Mouse (Mus musculus): ENCODE data around the gene Polr2f.

The Polr2f gene

DNA sequence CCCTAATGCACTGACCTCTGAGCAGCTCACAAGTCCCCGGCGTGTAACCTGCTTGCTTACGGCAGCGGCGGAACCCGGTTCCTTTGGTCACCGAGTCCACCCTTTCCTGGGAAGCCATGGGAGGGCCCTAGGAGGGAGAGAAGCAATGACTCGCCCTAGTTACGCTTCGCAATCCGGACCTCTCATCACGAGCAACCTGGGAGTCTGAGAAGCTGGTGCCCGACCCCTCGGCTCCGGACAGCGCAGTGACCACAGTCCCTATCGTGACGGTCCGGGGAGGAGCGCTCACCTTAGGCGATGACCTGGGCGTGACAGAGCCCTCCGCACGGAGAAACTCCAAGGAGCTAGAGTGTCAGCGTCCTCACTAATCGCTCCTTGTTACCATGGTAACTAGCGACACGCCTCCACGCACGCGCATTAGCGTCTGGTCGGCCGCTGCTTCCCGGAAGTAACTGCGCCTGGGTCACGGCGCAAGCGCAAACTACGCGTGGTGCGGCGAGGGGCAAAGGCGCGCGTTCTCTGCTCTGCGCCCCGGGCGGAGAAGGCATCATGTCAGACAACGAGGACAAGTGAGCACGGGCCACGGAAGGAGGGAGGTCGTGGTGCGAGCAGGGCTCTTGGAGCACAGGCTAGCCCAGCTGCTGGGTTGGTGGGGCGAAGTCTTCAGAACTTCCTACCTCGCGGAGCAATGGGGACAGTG, at the start of gene Polr2f, which contains the start of gene 1700088E04Rik:
Gene Polr2f, plus strand, starts transcription at position 144 of the 700 bp plus-strand sequence.
Gene 1700088E04Rik, minus strand, starts transcription at position 388 of the 700 bp plus-strand sequence.
- peak; percentile 91 for DNase-seq (ENCODE audit: low spot score)

DNA sequence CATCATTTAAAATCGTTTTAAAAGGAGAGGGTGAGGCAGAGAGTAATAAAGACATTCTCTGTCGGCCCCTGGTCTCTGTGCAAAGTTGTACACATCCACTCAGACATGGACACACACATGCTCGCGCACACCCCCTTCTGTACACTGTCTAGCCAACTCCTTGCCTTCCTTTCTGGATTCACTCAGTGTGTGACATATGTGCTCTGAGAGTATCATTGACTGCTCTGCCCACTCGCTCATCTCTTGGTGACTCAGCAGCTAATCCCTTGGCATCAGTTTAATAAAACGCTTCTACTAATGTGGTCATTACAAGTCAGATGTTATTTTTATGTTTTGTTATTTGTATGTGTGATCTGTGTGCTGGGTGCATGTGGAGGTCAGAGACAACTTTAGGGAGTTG, 48.5 kb upstream of the Polr2f start:
- no peak for DNase-seq (ENCODE audit: low spot score)

DNA sequence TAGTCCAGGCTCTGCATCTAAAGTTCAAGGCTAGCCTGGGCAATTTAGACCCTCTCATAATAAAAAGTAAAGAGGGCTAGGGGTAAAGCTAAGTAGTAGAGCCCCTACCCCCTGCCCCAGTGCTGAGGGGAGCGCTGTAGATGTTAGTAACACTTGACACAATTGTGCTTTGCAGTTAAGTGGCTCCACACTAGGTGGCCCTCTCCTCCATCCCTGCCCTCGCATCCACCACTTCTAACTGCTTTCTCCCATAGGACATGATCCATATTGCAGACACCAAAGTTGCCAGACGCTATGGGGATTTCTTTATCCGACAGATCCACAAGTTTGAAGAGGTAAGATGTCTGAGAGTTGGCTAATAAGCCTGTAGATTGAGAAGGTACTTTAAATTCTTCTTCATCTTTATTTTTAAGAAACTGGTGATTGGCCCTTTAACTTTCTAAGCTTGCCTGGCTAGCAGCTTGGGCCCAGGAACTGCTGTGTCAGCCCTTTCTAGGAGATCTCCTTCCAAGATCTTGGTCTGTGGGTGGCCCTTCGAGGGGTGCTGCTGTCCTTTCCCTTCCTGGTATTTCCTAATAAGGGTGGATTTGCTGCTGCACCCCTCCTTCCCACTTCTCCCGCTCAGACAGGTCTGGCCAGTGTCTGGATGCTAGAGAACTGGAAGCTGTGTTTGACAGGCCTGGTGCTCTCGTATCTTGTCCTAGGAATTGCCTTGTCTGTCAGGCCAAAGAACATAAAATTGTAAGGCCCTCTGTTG, 47.5 kb upstream of the Polr2f start:
- DNase-seq (ENCODE audit: low spot score): no peak

DNA sequence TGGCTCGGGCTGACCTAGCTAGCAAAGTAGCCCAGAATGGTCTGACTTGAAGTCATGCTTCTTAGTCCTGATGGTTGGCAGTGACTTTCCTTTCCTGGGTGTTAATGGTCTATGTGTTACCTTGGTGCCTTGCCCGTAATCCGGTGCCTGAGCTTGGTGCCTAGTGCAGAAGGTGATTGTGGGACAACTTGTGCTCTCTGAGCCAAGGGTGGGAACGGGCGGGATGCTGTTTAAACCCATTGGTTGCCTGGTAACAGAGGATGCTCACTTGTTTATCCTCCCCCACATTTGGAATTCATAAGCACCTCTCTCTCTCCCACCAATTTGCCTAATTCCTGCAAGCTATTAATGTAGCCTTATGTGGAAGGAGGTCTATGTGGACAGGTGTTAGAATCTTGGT, 45.3 kb upstream of the Polr2f start:
- DNase-seq (ENCODE audit: low spot score): no peak

DNA sequence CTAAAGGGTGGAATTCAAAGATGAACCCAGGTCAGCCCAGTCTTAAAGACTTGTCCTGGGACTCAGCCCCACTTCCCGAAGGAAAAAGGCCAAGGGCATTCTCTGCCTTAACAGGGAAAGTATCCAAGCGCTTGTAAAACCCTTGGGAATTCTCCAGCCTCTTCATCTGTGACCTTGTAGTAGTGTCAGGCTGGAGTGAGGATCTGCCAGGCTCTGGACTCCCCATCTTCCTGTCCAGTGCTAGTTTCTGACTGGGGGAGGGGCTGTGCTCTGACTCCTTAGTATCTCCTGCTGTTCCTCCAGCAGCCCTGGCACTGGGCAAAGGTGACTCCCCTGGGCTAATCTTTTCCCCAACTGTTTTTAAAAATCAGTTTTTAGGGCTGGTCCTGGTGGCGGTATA, 44.3 kb upstream of the Polr2f start:
- DNase-seq (ENCODE audit: low spot score): no peak

DNA sequence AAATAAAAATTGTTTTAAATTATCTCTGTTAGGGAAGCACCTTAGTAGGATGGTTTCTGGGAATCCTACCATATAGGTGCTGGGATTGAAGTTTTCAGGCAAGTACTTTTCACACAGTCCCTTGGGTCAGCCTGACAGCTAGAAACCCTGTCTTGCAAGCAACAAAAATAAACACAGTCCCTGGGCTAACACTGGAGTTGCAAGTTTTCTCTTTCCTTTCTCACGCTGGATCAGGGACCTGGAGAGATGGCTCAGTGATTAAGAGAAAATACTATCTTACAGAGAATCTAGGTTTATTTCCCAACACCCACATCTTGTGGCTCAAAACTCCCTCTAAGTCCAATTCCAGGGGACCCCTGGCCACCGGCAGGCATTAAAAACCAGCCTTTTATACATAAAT, 43.7 kb upstream of the Polr2f start:
- no peak for DNase-seq (ENCODE audit: low spot score)

DNA sequence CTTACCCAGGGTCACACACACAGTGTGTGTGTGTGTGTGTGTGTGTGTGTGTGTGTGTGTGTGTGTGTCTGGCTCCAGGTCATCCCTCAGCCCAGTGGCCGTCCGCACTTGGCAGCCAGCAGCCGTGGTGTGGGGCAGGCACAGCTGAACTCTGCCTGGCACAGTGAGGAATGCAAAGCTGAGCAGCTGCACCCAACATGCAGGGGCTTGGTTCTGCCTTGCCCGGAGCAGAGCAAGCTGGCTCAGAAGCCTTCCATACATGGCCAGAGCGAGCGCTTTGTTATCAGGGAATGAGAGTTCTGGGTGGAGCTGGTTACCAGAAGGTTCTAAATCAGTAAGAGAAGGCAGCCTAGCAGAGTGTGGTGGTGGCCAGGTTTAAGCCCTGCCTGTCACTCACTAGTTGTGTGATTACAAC, 43.2 kb upstream of the Polr2f start:
- peak; percentile 36 for DNase-seq (ENCODE audit: low spot score)

DNA sequence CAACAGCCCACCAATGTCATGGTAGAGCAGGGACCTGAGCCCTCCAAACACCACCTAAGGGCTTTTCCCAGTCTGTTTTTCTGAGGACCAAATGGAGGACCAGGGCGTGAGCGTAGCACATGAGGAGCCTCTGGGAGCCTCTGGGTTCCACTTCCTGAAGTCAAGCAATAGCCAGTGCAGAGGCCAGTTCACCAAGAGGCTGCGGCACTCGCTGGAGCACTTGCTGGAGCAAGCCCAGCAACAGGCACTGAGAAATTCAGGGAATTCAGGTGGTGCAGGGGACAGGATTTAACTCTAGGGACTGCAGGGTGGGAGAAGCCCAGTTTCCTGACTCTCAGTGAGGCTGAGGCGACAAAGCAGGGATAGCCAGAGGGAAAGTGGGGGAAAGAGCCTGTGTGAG, 42.6 kb upstream of the Polr2f start:
- no peak for DNase-seq (ENCODE audit: low spot score)

DNA sequence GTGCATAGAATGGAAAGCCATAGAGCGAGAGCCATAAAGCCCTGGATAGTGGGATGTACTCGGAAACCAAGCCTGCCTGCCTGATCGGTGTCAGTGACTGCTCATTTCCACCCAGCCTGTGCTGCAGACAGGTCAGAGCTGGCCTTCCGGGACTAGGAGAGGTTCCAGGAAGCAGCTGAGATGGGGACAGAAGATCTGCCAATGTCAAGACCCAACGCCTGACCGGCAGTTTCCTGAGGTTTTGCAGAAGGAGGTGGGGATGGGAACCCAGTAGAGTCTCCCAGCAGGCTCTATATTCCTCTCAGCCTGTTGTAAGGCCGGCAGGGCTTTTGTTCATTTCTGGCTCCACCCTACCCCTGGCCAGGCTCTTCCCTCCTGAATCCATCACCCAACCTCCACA, 41.9 kb upstream of the Polr2f start:
- no peak for DNase-seq (ENCODE audit: low spot score)

DNA sequence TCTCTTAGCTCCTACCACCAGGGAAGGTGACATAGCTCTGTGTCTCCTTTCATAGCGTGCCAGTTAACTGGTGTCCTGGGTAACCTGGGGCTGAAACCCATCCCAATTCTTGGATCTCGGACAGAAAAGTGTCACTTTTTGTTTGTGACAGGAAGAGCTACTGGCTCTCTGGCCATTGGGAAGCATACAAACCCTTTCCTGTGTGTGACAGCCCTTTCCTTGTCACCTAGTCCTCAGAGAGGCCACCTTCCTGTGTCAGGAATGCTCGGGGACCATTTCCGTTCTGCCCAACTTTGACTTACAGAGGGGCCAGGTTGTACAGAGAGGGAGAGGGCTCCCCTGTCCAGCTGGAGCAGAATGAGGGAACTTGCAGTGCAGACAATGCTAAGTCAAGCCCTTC, 41.4 kb upstream of the Polr2f start:
- no peak for DNase-seq (ENCODE audit: low spot score)

DNA sequence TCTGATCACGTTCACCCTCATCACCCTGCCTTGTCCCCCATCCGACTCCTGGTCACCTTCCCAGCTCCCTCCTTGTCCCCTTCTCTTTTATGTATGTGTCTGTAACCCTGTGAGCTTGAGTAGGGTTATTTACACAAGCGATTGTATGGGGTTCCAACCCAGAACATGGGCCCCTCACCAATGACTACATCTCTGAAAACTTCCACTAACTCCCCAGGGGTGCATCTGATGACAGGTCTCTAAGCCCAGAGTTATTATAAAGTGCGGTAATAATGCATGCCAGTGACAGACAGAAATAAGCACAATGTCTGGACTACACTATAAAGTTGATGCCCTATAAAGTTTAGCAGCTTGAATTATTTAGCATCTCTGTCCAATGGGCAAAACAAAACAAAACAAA, 40.4 kb upstream of the Polr2f start:
- no peak for DNase-seq (ENCODE audit: low spot score)

DNA sequence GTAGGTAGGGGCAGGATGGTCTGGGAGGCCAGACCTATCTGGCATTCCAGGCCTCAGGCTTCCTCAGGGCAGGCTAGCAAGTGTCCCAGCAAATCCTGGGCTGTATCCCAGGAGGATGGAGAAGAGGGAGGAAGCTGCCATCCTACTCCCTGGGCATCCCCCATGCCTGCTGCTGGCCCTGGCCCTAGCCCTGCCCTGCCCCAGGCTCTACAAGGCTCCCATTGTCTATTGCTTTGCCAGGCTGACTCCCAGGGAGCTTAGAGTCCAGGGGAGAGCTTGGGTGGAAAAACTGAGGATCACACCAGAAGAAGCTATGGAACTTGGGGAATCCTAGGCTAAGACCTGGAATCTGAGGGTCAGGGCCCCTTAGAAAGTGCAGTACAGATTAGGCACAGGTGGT, 39.3 kb upstream of the Polr2f start:
- DNase-seq (ENCODE audit: low spot score): no peak

DNA sequence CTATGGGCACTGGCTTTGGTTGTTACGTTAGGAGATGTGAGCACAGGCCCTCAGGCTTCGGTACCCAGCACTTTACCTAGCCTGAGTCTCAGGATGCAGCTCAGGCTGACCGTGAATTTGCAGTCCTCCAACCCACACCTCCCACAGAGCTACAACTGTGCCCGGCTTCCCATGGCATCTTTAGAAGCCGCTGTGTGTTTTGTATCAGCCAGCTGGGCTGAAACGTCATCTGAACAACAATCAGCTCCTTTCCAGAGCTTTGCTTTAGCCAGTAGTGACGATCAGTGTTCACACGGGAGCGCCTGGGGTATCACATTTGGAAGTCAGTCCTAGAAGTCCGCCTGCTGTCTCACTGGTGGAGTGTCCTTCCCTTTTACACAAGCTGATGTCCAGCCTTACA, 37.5 kb upstream of the Polr2f start:
- DNase-seq (ENCODE audit: low spot score): no peak

DNA sequence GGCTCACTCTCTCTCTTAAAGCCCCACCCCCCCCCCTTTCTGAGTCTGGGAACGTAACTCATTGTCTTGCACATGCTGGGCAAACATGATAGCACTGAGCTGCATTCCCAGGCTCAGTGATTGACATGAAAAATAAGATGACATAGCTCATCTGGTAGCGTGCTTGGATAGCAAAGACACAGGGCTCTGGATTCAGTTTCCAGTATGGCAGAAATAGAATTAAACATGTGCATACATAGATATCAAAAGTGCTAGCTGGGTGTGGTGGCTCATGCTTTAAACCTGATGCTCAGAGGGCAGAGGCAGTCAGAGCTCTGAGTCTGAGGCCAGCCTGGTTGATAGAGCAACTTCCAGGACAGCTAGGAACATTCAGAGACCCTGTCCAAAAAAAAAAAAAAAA, 35.0 kb upstream of the Polr2f start:
- no peak for DNase-seq (ENCODE audit: low spot score)

DNA sequence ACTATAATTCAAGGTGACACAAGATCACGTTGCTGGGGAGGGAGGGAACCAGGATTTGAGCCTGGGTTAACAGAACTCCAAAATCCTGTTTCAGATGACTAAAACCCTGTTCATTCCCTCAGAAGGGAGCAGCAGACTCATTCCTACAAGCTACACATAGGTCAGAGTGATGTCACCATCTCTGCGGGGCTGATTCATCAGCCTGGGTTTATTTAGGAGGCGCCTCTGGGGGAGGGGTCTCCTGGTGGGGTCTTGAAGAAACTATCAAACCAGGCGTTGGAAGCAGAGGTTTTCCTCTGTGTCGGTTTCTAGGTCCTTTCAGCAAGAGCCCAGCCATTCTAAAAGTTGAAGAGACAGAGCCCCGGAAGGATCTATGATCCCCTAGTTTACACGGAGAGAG, 32.8 kb upstream of the Polr2f start:
- DNase-seq (ENCODE audit: low spot score): no peak

DNA sequence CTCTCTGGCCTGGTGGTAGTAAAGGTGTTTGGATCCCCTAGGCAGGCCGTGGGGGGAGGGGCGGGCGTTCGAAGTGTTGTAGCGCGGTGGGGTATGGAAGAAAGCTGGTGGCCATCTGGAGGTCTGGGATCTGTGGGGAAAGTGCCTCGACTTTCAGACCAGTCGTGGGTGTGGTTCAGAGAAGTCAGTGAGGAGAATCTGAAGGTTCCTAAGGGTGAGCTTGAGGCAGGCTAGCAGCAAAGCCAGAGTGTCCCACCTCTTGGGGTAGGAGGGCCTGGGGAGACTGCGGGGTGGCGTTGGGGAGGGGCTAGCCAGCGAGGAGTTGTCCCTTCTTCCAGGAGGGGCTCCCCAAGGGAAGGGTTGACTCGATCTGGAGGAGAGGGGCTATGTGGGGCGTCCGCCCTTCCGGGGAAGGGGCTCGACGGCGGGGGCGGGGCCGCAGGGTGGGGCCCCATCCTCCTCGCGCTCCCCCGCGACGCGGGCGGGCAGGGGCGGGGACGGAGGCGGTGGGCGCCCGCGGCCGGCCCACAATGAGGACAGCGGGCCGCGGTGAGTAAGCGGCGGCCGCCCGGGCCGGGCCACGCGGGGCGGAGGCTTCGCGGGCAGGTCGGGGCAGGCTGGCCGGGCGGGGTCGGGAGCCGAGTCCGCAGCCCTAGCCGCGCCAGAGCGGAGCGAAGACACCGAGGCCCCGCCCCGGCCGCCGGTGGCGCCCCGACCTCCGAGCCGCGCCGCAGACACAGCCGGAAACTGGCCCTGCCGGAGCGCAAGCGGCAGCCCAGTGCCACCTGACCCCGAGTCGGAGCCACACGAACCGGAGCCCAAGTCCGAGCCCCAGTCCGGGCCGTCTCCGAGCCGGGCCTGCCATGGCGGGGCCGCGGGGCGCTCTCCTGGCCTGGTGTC, 32.1 kb upstream of the Polr2f start, which contains the start of gene Micall1:
Gene Micall1, plus strand, starts transcription at position 478 of the 900 bp plus-strand sequence.
- DNase-seq (ENCODE audit: low spot score): peak; percentile 57

DNA sequence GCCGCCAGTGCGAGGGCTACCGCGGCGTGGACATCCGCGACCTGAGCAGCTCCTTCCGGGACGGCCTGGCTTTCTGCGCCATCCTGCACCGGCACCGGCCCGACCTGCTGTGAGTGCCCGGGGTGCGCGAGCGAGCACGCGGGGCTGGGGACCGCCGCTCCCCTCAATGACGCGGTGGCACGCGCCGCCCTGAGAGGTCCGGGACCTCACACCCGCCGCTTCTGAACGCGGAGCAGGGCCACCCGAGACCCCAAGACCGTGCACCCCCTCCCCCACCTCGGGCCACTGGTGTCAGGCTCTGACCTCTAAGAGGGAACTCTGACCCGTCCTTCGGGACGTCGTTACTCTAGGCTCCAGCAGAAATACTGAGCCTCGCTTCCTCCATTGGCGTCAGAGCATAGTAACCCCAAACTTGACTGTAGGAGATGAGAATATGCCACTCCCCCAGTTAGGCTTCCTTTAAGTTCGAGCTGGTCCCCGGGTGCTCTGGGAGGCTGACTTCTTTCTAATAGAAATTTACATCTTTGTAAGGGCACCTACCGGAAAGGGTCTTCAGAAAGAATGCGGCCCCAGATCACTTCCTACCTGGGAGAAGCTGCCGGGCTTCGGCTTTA, 31.4 kb upstream of the Polr2f start:
- DNase-seq (ENCODE audit: low spot score): no peak

DNA sequence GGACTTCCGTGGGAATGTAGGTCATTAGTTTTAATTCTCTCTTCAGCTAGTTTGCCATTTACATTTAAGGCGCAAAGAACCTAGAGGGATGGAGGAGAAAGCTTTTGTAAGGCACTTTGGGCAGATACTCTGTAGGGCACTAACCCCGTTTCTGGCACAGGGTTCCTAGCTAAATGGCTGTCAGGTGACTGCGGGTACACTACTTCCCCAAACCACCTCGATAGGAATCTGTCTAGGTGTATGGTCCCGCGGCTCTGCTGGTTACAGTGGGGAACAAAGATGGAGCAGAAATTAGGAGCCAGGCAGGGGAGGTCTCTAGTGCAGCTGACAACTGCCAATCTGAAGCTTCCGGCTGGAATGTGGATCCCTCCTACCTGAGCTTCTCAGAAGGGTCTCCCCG, 30.8 kb upstream of the Polr2f start:
- DNase-seq (ENCODE audit: low spot score): no peak

DNA sequence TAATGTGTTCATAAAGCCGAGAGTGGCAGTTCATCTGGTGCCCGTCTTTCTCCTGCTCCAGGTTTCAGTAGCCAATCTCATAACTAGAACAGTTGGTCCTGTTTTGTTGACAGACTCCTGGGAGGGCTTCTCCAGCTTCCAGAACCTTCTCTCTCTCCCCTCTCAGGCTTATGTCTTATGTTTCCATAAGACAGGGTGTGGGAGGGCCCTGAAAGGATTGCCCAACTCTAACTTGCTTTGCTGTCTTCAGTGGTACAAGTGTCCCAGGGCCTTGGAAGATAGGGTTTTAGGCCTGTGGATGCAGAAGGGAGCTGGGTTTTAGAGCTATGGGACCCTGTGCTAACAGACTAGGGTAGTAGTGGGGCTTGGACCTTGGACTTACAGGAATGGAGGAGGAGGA, 30.3 kb upstream of the Polr2f start:
- DNase-seq (ENCODE audit: low spot score): no peak

DNA sequence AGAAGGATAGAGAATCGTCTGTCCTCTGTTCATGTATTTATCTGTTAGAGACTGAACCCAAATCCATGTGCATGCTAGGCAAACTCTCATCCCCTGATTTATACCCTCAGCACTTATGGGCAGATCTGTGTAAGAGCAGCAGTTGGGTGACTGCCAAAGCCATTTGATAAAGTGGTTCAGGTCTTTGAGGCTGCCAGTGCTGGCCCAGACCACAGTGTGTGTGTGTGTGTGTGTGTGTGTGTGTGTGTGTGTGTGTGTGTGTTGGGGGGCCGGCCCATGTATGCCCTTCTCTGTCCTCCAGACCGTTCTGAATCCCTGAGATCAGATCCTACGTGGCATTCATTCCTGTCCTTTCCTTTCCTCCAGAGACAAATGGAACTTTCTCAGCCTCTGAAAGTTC, 29.0 kb upstream of the Polr2f start:
- no peak for DNase-seq (ENCODE audit: low spot score)

DNA sequence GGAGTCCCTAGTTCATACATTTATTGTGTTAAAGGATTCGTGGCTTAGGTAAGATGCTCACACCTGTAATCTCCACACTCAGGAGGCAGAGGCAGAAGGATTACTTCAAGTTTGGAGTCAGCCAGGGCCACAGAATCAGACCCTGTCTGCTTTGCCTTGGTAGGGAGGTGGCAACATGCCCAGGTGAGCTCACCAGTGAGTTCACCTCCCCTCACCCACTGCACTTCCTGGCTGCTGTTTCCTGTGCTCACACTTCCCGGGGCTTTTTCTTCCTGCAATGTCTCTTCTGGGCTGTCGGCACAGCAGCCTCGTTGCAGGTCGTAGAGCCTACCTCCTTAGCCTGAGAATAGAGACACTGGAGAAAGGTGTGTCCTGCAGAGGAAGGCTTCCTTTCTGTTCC, 25.5 kb upstream of the Polr2f start:
- no peak for DNase-seq (ENCODE audit: low spot score)

DNA sequence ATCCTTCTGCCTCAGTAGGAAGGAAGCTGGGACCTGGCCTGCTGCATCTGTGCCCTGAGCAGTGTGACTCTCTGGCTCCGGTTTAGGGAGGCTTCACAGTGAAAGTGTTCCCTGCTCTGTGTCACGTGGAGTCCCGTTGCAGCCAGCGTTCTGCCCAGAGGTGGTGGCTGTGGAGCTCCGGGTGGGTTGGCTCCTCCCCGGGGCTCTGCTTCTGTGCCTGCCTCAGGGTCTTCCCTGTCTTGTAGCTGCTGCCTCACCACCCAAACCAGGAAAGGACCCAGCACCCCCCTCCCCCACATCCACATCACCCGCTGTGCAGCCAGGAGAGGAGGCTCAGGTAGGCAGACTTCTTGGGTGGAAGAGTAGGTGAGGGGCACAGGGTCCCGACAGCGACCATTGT, 21.3 kb upstream of the Polr2f start:
- DNase-seq (ENCODE audit: low spot score): no peak
